Mouse (Mus musculus) cerebellum, postnatal 36 days (tissue): ENCODE data around the gene Xpo4.
"Not testable (repeated sequence)": the region's sequence is repeated elsewhere in the genome, so short reads cannot be mapped to it uniquely, and the experiment has no call there.

Experiments
- DNase-seq, 2 experiments: peaks; one replicate each; pipeline ENCODE4 v3.0.0; 2021 to 2022; ENCODE audit warnings: mixed read lengths in 2 of 2

Gene Xpo4

DNA sequence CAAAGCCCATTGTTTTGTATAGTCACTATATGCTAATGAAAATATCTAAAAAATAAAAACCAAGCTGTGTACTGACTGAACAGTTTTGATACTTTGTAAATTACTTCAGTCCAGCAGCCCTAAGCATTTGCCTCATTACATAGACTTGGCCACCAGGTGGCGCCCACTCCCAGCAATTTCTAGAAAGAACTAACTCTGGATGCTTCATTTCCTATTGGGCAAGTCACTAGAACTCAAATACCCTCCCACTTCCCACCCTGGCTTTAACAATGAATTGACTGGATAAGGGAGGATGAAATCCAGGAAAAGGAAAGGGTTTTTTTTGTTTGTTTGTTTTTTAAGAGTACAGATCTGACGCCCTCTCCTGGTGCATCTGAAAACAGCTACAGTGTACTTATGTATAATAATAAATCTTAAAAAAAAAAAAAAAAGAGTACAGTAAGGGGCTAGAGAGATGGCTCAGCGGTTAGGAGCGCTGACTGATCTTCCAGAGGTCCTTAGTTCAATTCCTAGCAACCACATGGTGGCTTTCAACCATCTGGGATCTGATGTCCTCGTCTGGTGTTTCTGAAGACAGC, 14.8 kb upstream of the Xpo4 start:
- DNase-seq = peak; percentile 83 to 87

GRCm38 (mm10) chr14:57679523-57679922, 14.3 kb upstream of the Xpo4 start:
- no peak for DNase-seq

DNA sequence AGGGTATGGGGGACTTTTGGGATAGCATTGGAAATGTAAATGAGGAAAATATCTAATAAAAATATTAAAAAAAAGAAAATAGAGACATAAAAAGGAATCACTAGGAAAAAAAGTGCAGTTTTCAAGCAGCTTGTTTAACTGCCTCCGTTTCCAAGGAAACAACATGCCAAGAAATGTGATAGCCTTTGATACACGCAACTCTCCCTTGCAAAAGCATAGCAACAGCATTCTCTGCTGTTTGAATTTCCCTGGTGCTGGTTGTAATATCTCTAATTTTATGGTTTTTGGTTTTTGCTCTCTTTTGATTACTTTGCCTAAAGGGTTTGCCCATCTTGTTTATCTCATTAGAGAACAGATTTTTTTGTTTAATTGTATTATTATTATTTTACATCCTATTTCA, 10.3 kb upstream of the Xpo4 start:
- DNase-seq = no peak

- no peak for DNase-seq
Observed at GRCm38 (mm10) chr14:57665628-57665950, 359 bp upstream of the Xpo4 start.

DNA sequence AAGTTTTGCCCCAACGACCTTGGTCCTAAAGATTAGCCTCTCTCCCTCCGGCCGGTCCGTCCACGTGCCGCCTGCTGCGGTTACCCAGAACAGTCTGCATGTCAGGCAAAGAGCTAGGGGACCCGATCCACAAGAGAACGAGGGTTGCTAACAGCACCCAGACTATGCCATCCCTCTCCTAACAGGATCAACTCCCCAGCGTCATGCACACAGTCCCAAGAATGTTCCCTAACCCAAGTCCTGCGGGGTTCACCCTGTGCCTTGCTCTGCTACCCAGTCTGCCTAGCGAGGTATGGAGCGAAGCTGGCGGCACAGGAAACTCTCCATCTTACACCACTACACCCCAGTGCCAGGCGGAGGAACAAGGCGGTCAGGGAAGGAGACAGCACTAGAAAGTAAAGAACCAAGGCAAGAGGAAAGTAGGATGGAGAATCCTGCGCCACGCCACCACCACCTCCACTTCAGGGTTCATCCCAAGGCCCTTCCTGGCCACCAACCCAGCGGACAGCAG, 864 bp downstream of the Xpo4 start:
- DNase-seq = no peak

GRCm38 (mm10) chr14:57663630-57664029, 1.6 kb downstream of the Xpo4 start:
- no peak for DNase-seq

DNA sequence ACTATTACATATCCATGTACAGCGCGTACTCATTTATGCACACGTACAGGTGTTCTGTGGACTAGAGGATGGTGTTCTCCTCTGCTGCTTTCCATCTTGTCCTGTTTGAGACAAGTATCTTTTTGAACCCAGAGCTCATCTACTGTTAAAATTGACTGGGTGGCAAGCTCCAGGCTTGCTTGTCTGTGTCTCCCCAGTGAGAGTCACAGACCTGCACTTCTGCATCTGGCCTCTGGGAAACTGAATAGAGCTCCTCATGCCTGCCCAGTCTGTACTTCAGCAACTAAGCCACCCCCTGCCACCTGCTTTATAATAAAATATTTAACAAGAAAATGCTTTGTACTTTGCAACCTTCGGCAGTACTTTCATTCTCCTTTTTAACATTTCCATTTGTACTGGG, 6.9 kb downstream of the Xpo4 start:
- no peak for DNase-seq

DNA sequence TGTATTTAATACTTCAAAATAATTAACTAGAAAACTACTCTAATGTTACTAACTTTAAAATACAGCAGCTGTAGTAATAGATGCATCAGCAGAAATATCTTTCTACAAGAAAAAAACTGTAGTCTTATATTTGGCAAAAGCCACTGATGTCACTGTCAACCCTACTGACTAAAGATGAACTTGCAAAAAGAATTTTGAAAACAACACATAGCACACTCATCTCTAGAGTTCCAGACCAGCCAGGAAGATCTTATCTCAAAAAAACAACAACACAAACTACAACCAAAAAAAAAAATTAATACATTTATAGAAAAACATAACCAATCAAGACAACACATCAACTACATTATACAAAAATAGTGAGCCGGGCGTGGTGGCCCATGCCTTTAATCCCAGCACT, 7.7 kb downstream of the Xpo4 start:
- DNase-seq = no peak

DNA sequence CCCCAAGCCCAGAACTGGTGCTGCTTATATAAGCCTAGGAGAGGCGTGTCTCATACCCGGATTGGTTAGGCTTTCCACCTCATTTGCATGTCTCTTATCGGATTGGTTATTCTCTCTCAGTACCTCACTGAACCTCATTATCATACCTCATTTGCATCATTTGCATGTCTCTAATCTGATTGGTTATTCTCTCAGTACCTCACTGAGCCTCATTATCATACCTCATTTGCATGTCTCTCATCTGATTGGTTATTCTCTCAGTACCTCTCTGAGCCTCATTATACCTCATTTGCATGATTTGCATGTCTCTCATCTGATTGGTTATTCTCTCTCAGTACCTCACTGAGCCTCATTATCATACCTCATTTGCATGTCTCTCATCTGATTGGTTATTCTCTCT, 8.7 kb downstream of the Xpo4 start:
- DNase-seq = not testable (repeated sequence)

- DNase-seq = no peak
Observed at GRCm38 (mm10) chr14:57649501-57649900, 15.7 kb downstream of the Xpo4 start.

DNA sequence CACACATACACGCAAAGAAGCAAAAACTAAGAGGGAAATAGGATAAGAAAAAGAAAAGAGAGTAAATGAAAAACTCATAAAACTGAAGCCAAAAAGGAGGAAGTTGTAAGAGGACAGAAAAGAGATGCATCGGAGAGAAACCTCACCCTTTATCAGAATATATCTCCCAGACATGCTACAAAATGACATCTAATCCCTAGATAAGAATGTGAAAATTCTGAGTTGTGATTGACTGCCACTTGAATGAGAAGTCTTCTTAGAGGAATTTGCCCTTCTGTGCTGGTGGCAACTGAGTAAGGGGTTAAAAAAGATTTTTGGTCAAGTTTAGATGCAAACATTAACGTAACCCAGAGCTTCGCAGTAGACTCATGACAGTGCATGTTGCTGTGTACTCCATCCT, 19.1 kb downstream of the Xpo4 start:
- DNase-seq = no peak

- DNase-seq = no peak
Observed at GRCm38 (mm10) chr14:57639153-57639552, 26.1 kb downstream of the Xpo4 start.

DNA sequence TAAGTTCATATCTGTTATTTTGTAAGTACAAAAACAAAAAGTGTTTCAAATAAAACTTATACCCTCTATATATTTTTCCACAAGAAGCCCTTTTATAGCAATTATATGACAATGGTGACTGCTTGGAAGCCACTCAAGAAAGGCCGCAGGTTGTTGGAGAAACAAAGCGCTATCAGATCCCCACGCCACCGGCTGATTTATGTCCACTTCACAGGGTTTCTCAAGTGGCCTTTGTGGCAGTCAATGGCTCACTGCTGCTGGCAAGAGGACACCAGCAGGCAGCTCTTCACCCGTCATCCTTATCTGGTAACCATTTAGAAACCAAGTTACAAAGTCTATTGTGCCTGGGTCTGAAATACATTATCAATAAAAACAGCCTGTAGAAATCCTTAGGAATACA, 31.1 kb downstream of the Xpo4 start:
- no peak for DNase-seq

DNA sequence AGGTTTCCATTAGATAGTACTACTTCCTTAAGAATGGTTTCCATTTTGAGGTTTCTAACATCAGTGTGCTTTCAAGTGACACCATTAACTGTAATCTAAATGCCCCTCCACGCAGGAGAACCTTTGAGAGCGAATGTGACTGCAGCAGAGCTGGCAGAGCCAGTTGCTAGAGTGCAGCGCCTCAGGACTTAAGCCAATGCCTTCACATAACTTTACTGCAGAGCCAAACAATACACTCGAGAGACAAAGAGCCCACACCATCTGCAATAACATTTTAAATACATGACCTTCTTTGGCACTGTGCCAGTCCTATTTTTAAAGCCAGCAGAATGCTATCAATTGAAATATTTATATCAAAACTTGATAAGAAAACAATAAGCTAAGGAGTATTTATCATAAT, 35.6 kb downstream of the Xpo4 start:
- no peak for DNase-seq

DNA sequence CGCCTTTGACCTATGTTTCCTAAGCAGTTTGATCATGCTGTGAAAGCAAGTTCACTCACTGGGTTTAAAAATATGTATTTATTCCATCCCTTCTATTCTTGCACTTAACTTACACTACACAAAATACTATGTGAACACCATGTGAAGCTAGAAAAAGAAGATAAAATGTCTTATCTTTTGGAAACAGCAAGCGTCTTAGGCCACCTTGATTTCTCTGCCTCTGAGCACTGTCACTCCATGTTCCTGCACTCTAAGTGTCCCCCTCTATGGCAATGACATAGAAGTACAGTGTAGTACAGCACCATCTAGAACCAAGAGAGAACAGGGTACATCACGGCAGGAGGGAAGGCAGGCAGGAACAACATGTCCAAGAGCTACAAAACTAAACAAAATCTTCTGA, 42.3 kb downstream of the Xpo4 start:
- DNase-seq = no peak

DNA sequence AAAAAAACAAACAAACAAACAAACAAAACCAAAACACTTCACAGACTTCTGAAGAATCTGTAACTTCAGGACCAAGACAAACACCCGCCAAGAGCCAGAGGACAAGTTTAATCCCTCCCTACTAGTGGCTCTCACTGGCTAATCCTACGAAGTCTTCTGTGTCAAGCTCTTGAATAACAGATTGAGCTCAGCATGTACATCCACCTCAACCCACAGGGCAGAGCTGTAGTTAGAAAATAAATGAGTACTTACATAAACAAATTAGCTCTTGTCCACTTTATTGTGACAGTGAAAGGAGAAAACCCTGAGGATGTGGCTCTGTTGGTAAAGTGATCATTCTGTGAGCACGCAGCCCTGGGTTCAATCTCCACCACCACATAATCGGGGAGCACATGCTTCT, 43.5 kb downstream of the Xpo4 start:
- DNase-seq = peak in 1 of 2 experiments; percentile 12

- DNase-seq = peak; percentile 33 to 46
Observed at GRCm38 (mm10) chr14:57620598-57621236, 44.5 kb downstream of the Xpo4 start.

GRCm38 (mm10) chr14:57619487-57619886, 45.7 kb downstream of the Xpo4 start:
- DNase-seq = peak in 1 of 2 experiments; percentile 28

DNA sequence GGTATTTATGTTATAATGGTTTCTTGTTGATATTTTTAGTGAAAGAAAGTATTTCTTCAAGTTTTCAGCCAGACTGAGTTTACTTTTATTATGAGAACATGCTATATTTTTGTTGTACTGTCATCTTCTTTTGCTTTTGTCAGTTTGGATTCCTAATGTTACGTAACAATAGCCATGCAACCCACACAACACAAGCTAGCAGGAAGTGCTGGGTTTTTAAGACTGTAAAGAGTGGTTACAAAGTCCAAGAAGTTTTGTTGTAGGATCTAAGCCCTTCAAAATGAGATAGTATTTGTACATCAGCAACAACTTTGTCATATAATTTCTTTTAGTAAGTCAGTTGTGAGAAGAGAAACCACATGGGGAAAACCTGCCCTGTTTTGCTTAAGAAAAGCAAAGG, 47.6 kb downstream of the Xpo4 start:
- no peak for DNase-seq

DNA sequence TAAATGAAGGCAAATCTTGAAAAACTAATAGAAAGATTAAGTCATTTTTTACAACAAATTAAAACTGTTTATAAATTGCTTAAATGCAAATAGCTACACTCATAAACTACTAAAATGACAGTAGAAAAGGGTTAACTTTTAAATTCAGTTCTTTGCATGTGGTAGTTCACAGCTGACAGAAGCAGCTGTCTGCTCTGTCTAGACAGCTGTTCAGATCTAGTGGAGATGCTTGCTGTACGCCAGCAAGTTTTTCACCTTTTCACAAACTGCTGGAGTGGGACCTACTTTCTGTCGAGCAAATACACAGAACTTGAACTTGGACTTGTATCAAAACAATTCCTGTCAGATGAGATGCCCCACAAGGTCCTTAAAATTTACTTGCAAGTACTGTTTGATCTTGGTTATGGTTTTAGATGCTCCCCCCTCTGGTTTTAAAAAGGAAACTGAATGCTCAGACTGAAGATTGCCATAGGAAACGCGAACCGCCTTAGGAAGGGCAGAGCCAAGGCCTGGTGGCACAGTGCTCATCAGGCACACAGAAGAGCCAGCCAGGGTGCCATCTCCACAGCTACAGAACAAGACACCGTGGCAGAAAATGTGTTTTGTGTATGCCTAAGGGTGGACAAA, 48.8 kb downstream of the Xpo4 start:
- DNase-seq = no peak

- no peak for DNase-seq
Observed at GRCm38 (mm10) chr14:57615828-57616227, 49.4 kb downstream of the Xpo4 start.

DNA sequence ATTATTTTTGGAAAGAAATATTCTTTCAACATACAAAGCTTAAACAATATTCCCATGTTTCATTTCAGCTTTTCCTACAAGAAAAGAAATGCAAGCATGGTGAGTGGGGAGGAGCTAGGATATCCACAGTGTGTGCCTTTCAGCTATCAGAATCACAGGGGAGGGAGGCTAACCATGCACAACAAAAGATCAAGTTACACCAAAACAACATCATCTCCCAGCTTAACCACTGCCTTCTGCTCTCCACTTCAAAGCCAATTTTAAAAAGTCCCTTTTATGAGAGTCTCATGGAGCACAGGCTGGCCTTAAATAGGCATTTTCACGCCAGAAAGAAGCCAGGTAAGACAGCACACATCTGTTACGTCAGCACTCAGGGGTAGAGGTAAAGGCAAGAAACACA, 54.2 kb downstream of the Xpo4 start:
- no peak for DNase-seq

DNA sequence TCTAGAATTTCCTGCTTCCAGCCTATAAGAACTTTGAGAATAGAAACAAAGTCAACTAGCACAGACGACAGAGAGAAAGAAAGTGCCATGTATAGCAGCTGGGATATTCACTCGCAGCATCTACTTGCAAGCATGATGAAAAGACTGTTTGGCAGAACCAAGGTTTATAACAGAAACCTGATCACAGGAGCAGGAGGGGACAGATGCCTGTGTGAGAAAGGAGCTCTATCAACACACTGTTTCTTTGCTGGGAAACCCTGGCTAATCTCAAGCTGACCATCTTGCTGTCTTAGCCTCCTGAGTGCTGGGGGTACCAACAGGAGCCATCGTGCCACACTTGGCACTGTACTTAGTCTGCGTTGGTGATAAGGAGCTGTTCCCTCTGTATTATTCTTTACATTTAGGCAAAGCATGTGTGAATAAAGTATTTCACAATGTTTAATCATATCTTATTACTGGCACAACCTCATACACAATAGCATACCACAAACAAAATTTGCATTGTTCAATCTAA, 55.4 kb downstream of the Xpo4 start:
- no peak for DNase-seq

GRCm38 (mm10) chr14:57607500-57607899, 57.7 kb downstream of the Xpo4 start:
- DNase-seq = peak; percentile 96 to 98
